Mouse (Mus musculus) hindbrain, embryonic 16.5 days (tissue): ENCODE measurements around the gene Usp13. TPM values are rescaled to one million over a fixed set of nuclear protein-coding genes. Genes with fewer than 3 reads are reported as not detected.

ENCODE experiments used
- ATAC-seq: fragments of 200-750 bp; cut with Nextera tagmentation; 2 replicates; pipeline ENCODE4 v1.8.0; 2017; ENCODE audit warnings: moderate TSS enrichment, moderate library complexity
- H3K27ac ChIP-seq: fragments of 300-500 bp; sonication (generic); 2 replicates; pipeline ENCODE4 v1.5.1; 2014; ENCODE audit warnings: low read depth, mild to moderate bottlenecking, control low read depth, low read length, moderate library complexity
- H3K27me3 ChIP-seq: fragments of 300-500 bp; sonication (generic); replicated peaks from 2 replicates; pipeline ENCODE4 v1.6.1; 2014; ENCODE audit warnings: low read length; ENCODE audit not compliant: control insufficient read depth, insufficient read depth
- H3K36me3 ChIP-seq: fragments of 300-500 bp; sonication (generic); 2 replicates; pipeline ENCODE4 v1.6.1; 2014; ENCODE audit warnings: mild to moderate bottlenecking, low read length, moderate library complexity, mixed read lengths; ENCODE audit not compliant: control insufficient read depth, insufficient read depth
- H3K4me1 ChIP-seq: fragments of 300-500 bp; sonication (generic); 2 replicates; pipeline ENCODE4 v1.6.1; 2014; ENCODE audit warnings: low read depth, low read length; ENCODE audit not compliant: control insufficient read depth, insufficient read depth
- H3K4me2 ChIP-seq: fragments of 300-500 bp; sonication (generic); 2 replicates; pipeline ENCODE4 v1.6.1; 2014; ENCODE audit warnings: mild to moderate bottlenecking, low read length, control low read depth, moderate library complexity
- H3K4me3 ChIP-seq: fragments of 300-500 bp; sonication (generic); 2 replicates; pipeline ENCODE4 v1.5.1; 2014; ENCODE audit warnings: mild to moderate bottlenecking, low read length, control low read depth, moderate library complexity
- H3K9ac ChIP-seq: fragments of 300-500 bp; sonication (generic); 2 replicates; pipeline ENCODE4 v1.6.1; 2014; ENCODE audit warnings: low read depth, mild to moderate bottlenecking, control low read depth, low read length, moderate library complexity
- H3K9me3 ChIP-seq: fragments of 300-500 bp; sonication (generic); 2 replicates; pipeline ENCODE4 v1.6.1; 2014; ENCODE audit warnings: mild to moderate bottlenecking, low read length, moderate library complexity; ENCODE audit not compliant: control insufficient read depth
- WGBS: fragments of 180-500 bp; shearing (Covaris S2); extraction: QIAGEN DNeasy Blood & Tissue Kit; methylation state at CpG from one replicate; pipeline ENCODE4 v1.1.7; 2014; 5-methylcytosine and 5-hydroxymethylcytosine counted together
- polyA plus RNA-seq: library from polyadenylated mRNA; unstranded; fragments of >200 nt; fragmentation: Nextera tagmentation; extraction: Ambion mirVana; gene quantifications from 2 replicates; pipeline ENCODE4 v1.2.1, GENCODE M21; 2015

The Usp13 gene
- polyA plus RNA-seq, 1 experiment from 2014 or later = 19.4 TPM

DNA sequence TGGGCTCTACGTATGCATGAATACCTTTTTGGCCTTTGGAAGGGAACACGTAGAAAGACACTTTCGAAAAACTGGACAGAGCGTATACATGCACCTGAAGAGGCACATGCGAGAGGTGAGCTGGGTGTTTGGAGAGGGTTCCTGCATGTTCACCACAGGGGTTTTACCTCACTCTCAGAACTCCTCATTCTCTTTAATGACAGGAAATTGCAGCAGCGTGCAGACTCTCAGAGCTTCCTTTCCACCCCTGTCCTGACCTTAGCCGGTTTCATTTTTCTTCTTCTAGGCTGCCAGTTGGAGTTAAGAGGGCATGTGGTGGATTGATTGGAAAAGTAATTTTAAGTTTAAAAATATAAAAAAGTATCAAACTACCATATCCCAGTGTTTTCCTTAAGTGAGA lies 20.5 kb downstream of the Usp13 start:
- 91% methylated on average over 7 of the region's 7 CpGs for WGBS
- H3K27ac ChIP-seq = no peak overlapping the region
- H3K9ac ChIP-seq = no peak overlapping the region
- peaks cover 5% of the 10 kb centered on the region; the same call in 1 of the 2 replicates for H3K36me3 ChIP-seq
- H3K4me1 ChIP-seq = no peaks in the 10 kb centered on the region
- H3K4me2 ChIP-seq = no peak overlapping the region
- no peaks in the 10 kb centered on the region for H3K9me3 ChIP-seq
- no peaks in the 10 kb centered on the region for H3K27me3 ChIP-seq
- no peak for ATAC-seq
- H3K4me3 ChIP-seq = no peak overlapping the region

- 89% methylated on average over 16 of the region's 16 CpGs for WGBS
Measured at GRCm38 (mm10) chr3:32856362-32857107, 39.2 kb downstream of the Usp13 start.

DNA sequence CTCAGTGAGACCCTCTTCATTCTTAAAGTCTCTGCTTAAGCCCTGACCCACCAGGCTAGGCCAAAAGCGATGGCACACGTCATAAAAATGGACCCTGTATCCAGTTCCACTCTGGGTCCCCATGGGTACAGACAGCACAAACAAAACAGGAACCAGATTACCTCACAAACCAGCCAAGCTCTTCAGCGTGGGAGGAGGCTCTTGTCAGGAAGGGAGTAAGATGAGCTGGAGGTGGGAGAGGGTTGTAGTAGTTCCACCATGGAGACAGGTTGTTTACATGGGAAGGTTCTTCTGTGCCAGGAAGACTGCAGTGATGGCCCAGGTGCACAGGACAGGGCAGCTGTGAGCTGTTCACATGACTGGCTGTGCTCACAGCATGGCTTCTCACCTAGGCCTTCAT lies 53.7 kb downstream of the Usp13 start:
- ATAC-seq = peak; percentile 40; the same call in 1 of the 2 replicates
- peaks cover 6% of the 10 kb centered on the region for H3K36me3 ChIP-seq

More at GRCm38 (mm10) chr3:32856362-32857107, 39.2 kb downstream of the Usp13 start:
- H3K9me3 ChIP-seq = no peaks in the 10 kb centered on the region
- no peak overlapping the region for H3K4me2 ChIP-seq
- no peaks in the 10 kb centered on the region for H3K4me1 ChIP-seq
- no peak overlapping the region for H3K9ac ChIP-seq
- ATAC-seq = no peak
- no peak overlapping the region for H3K27ac ChIP-seq
- no peaks in the 10 kb centered on the region for H3K27me3 ChIP-seq
- H3K36me3 ChIP-seq = no peaks in the 10 kb centered on the region
- H3K4me3 ChIP-seq = no peak overlapping the region

GRCm38 (mm10) chr3:32886386-32886785 lies 69.0 kb downstream of the Usp13 start:
- no peak overlapping the region for H3K4me3 ChIP-seq
- H3K4me2 ChIP-seq = no peak overlapping the region
- H3K36me3 ChIP-seq = 0 out of 2 replicates have a peak, but pooled peaks cover 5% of the 10 kb centered on the region
- no peak overlapping the region for H3K27ac ChIP-seq
- no peaks in the 10 kb centered on the region for H3K9me3 ChIP-seq
- H3K9ac ChIP-seq = no peak overlapping the region
- H3K27me3 ChIP-seq = no peaks in the 10 kb centered on the region
- WGBS = 95% methylated on average over 8 of the region's 8 CpGs
- ATAC-seq = no peak
- H3K4me1 ChIP-seq = no peaks in the 10 kb centered on the region

More for the DNA sequence above, 53.7 kb downstream of the Usp13 start:
- Histone ChIP-seq H3K9ac (no peak overlapping the region), H3K27me3 (no peaks in the 10 kb centered on the region), H3K4me3 (no peak overlapping the region), H3K4me2 (no peak overlapping the region), H3K9me3 (no peaks in the 10 kb centered on the region), H3K27ac (no peak overlapping the region), H3K4me1 (no peaks in the 10 kb centered on the region)
- WGBS = 88% methylated on average over 3 of the region's 3 CpGs

DNA sequence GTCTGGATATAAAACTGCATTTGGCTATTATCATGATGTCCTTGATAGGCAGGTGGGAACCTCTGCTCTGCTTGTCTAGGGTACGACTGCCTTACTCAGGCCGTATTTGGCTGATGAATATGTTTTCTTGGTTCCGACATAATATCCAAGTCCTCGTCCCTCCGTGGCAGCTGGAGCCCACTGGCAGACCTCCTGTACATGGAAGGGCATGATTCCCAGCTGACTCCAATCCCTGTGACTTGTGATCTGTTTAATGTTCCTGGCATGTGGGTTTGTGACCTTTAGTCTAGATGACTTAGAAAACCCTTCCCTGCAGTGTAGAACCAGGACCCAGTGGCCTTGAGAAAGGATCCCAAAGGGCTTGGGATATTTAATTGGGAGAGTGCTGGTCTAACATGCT lies 71.5 kb downstream of the Usp13 start:
- no peak overlapping the region for H3K4me3 ChIP-seq
- H3K36me3 ChIP-seq = 0 out of 2 replicates have a peak, but pooled peaks cover 7% of the 10 kb centered on the region
- ATAC-seq = no peak
- WGBS = 95% methylated on average over 5 of the region's 5 CpGs
- no peaks in the 10 kb centered on the region for H3K27me3 ChIP-seq
- no peak overlapping the region for H3K4me2 ChIP-seq
- H3K9me3 ChIP-seq = no peaks in the 10 kb centered on the region
- no peak overlapping the region for H3K9ac ChIP-seq
- no peaks in the 10 kb centered on the region for H3K4me1 ChIP-seq
- H3K27ac ChIP-seq = no peak overlapping the region

DNA sequence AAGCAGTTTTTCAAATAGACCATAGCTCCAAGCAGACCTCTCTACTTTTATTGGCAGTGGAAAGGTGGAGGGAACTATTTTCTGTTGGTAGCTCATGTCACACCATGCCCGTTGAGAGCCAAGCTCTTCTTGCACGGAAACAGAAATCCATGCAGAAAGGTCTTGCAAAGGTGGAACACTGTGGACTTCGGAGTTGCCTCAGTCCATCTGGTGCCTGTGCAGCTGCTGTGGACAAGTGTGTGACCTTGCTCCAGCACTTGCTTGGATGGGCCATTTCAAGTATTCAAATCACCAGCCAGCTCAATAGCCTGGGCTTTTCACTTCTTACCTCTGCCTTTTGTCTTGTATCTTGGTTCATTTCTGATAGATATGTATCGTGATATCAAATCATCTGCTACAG lies 72.8 kb downstream of the Usp13 start:
- no peak for ATAC-seq
- Histone ChIP-seq H3K36me3 (peaks cover 9% of the 10 kb centered on the region; the same call in 1 of the 2 replicates), H3K9ac (no peak overlapping the region), H3K27me3 (no peaks in the 10 kb centered on the region), H3K4me3 (no peak overlapping the region), H3K9me3 (no peaks in the 10 kb centered on the region), H3K4me2 (no peak overlapping the region), H3K27ac (no peak overlapping the region), H3K4me1 (no peaks in the 10 kb centered on the region)
- 96% methylated on average over 4 of the region's 4 CpGs for WGBS

DNA sequence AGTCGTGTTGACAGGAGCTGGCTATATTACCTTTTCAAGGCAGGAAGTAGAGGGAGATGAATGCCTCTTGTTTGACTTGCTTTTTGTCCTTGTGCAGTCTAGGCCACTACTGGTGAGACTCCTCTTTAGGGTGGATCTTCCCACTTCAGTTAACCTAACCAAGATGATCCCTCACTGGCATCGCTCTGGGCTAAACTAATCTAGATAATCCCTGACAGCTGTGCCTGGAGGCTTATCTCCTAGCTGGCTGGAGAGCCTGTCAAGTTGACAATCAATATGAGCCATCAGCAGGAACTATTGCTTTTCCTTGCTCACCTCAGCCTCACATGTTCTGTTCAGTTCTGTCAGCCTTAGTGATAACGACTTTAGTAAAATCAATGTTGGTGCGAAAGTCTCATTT lies 86.1 kb downstream of the Usp13 start:
- no peak overlapping the region for H3K27ac ChIP-seq
- no peaks in the 10 kb centered on the region for H3K9me3 ChIP-seq
- no peak overlapping the region for H3K9ac ChIP-seq
- peaks cover 4% of the 10 kb centered on the region; the same call in 1 of the 2 replicates for H3K36me3 ChIP-seq
- no peak overlapping the region for H3K4me2 ChIP-seq
- ATAC-seq = no peak
- no peaks in the 10 kb centered on the region for H3K27me3 ChIP-seq
- no peak overlapping the region for H3K4me3 ChIP-seq
- H3K4me1 ChIP-seq = no peaks in the 10 kb centered on the region
- 56% methylated on average over 4 of the region's 4 CpGs for whole genome bisulfite sequencing

DNA sequence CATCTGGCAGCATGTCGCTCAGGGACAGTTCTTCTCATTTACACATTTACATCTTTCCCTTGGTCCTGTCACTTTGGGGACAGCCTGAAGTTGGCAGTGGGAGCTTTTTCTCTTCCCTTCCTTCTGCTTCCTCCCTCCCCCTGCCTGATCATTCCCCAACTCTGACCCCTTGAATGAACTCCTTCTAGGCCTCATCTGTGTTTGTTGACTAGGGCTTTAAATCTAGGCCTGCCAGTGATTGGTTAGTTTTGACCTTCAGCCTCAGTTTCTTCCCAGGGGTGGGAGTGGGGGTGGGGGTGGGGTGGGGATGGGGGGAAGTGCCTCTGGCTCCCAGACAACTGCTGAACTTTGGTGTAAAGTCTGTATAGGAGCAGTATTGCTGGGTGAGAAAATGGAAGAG lies 87.3 kb downstream of the Usp13 start:
- ATAC-seq = no peak
- H3K9me3 ChIP-seq = no peaks in the 10 kb centered on the region
- H3K9ac ChIP-seq = no peak overlapping the region
- peaks cover 4% of the 10 kb centered on the region; the same call in 1 of the 2 replicates for H3K36me3 ChIP-seq
- H3K4me2 ChIP-seq = no peak overlapping the region
- no peak overlapping the region for H3K27ac ChIP-seq
- WGBS = 78% methylated on average over 1 of the region's 1 CpGs
- no peaks in the 10 kb centered on the region for H3K4me1 ChIP-seq
- H3K4me3 ChIP-seq = no peak overlapping the region
- H3K27me3 ChIP-seq = no peaks in the 10 kb centered on the region

DNA sequence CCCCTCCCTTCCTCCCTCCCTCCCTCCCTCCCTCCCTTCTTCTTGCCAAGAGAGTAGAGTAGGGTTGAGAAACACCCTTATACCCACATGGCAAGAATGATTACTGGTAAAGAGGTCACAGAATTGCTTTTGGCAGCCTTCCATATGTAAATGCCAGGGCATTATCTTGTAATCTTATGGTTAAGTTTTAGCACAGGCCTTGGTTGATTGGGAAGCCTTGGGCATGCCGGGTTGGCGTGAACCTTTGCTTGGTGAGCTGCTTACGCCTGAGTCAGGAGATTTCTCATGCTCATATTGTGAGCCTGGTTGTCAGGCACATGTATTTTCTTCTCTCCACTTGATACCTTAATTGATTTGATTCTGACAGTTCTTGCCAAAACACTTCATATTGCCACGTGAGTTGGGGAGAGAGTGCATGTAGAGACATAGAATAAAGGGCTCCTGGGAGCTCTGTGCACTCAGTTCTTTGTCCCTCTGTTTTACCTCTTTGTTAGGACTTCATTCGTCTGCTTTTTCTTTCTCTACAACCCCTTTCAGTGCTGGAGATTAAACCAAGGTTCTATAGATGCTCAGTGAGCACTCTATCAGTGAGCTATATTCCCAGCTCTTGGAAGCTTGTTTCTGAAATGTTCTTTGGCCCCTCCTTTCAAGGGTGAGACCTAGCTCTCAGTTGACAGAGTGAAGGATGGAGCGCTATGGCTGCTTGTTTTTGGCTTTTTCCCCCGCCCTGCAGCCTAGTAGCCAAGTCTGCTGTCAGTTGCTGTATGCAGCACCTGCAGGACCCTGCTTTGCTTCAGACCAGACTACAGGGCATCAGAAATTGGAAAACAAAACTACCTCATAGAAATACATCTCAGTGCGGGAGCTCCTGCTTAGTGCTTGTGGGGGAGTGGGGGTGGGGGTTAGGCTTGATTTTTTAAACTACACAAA lies 88.8 kb downstream of the Usp13 start:
- ATAC-seq = no peak
- no peak overlapping the region for H3K9ac ChIP-seq
- H3K27me3 ChIP-seq = no peaks in the 10 kb centered on the region
- H3K4me1 ChIP-seq = no peaks in the 10 kb centered on the region
- H3K36me3 ChIP-seq = peaks cover 4% of the 10 kb centered on the region; the same call in 1 of the 2 replicates
- no peak overlapping the region for H3K27ac ChIP-seq
- H3K4me3 ChIP-seq = no peak overlapping the region
- 61% methylated on average over 8 of the region's 8 CpGs for WGBS
- H3K9me3 ChIP-seq = no peaks in the 10 kb centered on the region
- no peak overlapping the region for H3K4me2 ChIP-seq
